Mouse (Mus musculus) left cerebral cortex, postnatal 4 days (tissue): Measurements from ENCODE around the gene Ccl22. TPM values are rescaled to one million over a fixed set of nuclear protein-coding genes. Genes with fewer than 3 reads are reported as not detected.
A peak's percentile ranks its signal among the peaks of the same experiment; 100 is the strongest.

Experiments used
- DNase-seq: peaks from one replicate; pipeline ENCODE4 v3.0.0-alpha.2; 2022
- intact Hi-C: fragments of 180-260 bp; cut with DNase I; formaldehyde crosslinking; loops from one replicate; pipeline ENCODE4 v1.15.1; 2025
- total RNA-seq, 2 experiments: library from RNA; stranded (reverse); gene quantifications; 2 replicates each; pipeline ENCODE4 v1.2.3; 2021

The Ccl22 gene
- not detected for total RNA-seq

- no peak for DNase-seq
- intact Hi-C loops: no loop called here
Observed at GRCm38 (mm10) chr8:94745476-94746184, at the start of gene Ccl22. TSS of gene Ccl22 (plus strand) at chr8:94745590.

GRCm38 (mm10) chr8:94695994-94696384, 49.4 kb upstream of the Ccl22 start, which contains the start of gene Pllp:
TSS of gene Pllp (minus strand) at chr8:94696278.
- DNase-seq: peak; percentile 42
- intact Hi-C loops: no loop called here

GRCm38 (mm10) chr8:94696566-94696965, 48.8 kb upstream of the Ccl22 start:
- DNase-seq: no peak
- intact Hi-C loops: no loop called here

- intact Hi-C loops: no loop called here
- no peak for DNase-seq
Observed at GRCm38 (mm10) chr8:94697956-94698355, 47.4 kb upstream of the Ccl22 start.

- DNase-seq: no peak
- intact Hi-C loops: no loop called here
Observed at GRCm38 (mm10) chr8:94699366-94699765, 46.0 kb upstream of the Ccl22 start.

GRCm38 (mm10) chr8:94700421-94700935, 44.9 kb upstream of the Ccl22 start:
- DNase-seq: no peak
- intact Hi-C loops: loop anchor here (5.0 kb wide), 1 partner anchor 168 kb away; the partner anchor contains the start of gene Cpne2

- intact Hi-C loops: loop anchor here (5.0 kb wide), 1 partner anchor 170 kb away; the partner anchor contains the start of gene Cpne2
- DNase-seq: no peak
Observed at GRCm38 (mm10) chr8:94702156-94702555, 43.2 kb upstream of the Ccl22 start.

GRCm38 (mm10) chr8:94702844-94703813, 42.3 kb upstream of the Ccl22 start:
- intact Hi-C loops: loop anchor here (5.0 kb wide), 1 partner anchor 171 kb away; the partner anchor contains the start of gene Cpne2
- DNase-seq: peak; percentile 85

- intact Hi-C loops: loop anchor here (2.0 to 5.0 kb wide), 3 partner anchors 69 to 172 kb away; partner anchors contain the start of genes Cpne2 and Cx3cl1
- peak; percentile 96 for DNase-seq
Observed at GRCm38 (mm10) chr8:94703972-94704668, 41.3 kb upstream of the Ccl22 start.

GRCm38 (mm10) chr8:94704669-94704984, 40.8 kb upstream of the Ccl22 start:
- no peak for DNase-seq
- intact Hi-C loops: loop anchor here (2.0 to 5.0 kb wide), 3 partner anchors 68 to 172 kb away; partner anchors contain the start of genes Cpne2 and Cx3cl1

GRCm38 (mm10) chr8:94705581-94706245, 39.7 kb upstream of the Ccl22 start:
- intact Hi-C loops: loop anchor here (2.0 kb wide), 2 partner anchors 67 to 107 kb away; partner anchors contain the start of gene Cx3cl1
- no peak for DNase-seq

- no peak for DNase-seq
- intact Hi-C loops: no loop called here
Observed at GRCm38 (mm10) chr8:94706732-94707395, 38.5 kb upstream of the Ccl22 start.

- no peak for DNase-seq
- intact Hi-C loops: no loop called here
Observed at GRCm38 (mm10) chr8:94710336-94710735, 35.1 kb upstream of the Ccl22 start.

GRCm38 (mm10) chr8:94711160-94711718, 34.2 kb upstream of the Ccl22 start:
- peak; percentile 77 for DNase-seq
- intact Hi-C loops: no loop called here

- intact Hi-C loops: no loop called here
- no peak for DNase-seq
Observed at GRCm38 (mm10) chr8:94714556-94714955, 30.8 kb upstream of the Ccl22 start.

GRCm38 (mm10) chr8:94715871-94716270, 29.5 kb upstream of the Ccl22 start:
- intact Hi-C loops: no loop called here
- DNase-seq: no peak

GRCm38 (mm10) chr8:94716841-94717240, 28.5 kb upstream of the Ccl22 start:
- intact Hi-C loops: no loop called here
- no peak for DNase-seq

GRCm38 (mm10) chr8:94725998-94726397, 19.4 kb upstream of the Ccl22 start:
- intact Hi-C loops: no loop called here

GRCm38 (mm10) chr8:94729301-94729700, 16.1 kb upstream of the Ccl22 start:
- intact Hi-C loops: no loop called here
- no peak for DNase-seq

More at GRCm38 (mm10) chr8:94725998-94726397, 19.4 kb upstream of the Ccl22 start:
- no peak for DNase-seq
